Mouse (Mus musculus) c-Kit-negative CD71-positive TER-119-positive erythroid progenitor cells, embryonic 14.5 days (primary cell): ENCODE measurements around the gene Txndc2.
"Not testable (repeated sequence)": the region's sequence is repeated elsewhere in the genome, so short reads cannot be mapped to it uniquely, and the experiment has no call there.

Experiments
- DNase-seq: peaks from one replicate; pipeline ENCODE4 v3.0.0-alpha.2; 2013; ENCODE audit warnings: low read depth, low spot score

Txndc2 gene

GRCm38 (mm10) chr17:65656076-65656475, 14.1 kb upstream of the Txndc2 start:
- no peak for DNase-seq

- DNase-seq: no peak
Observed at GRCm38 (mm10) chr17:65655608-65656007, 13.6 kb upstream of the Txndc2 start.

DNA sequence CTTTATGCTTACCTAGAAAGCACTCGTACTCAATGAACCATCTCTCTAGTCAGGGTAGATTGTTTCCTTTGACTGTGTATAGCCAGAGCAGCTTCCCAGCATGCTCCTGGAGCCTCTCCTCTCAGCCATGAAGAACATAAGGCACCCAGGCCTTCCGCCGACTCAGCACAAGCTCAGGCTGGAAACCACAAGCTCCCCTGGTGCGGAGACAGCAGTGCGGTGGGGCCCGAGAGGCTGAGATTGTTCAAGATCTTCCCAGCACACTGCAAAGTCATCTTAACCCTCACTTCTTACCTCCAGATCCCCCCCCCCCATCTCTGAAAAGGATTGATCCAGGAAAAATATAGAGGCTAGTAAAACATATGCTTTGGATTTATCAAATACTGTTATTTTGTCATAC, 8.6 kb upstream of the Txndc2 start:
- no peak for DNase-seq

- no peak for DNase-seq
Observed at GRCm38 (mm10) chr17:65649175-65649493, 7.2 kb upstream of the Txndc2 start.

- no peak for DNase-seq
Observed at GRCm38 (mm10) chr17:65648371-65649174, 6.6 kb upstream of the Txndc2 start.

- DNase-seq: no peak
Observed at GRCm38 (mm10) chr17:65647961-65648360, 6.0 kb upstream of the Txndc2 start.

DNA sequence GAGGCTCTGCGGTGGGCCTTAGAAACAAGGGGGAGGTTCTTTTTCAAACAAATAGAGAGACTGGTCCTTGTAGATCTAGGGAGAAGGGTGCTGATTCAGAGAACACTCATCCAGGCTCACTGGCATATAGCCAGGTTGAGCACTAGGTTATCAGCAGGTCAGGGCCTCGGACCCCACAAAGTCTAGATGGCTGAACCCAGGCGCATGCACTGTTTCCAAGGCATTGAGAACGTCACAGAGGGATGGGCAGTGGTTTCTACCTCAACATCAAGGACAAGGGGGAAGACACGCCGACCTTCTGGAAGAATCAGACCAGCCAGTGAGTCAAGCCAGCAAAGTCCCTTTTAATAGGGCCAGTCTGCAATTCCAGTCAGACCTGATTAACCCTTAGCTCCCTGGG, 5.3 kb upstream of the Txndc2 start:
- no peak for DNase-seq

DNA sequence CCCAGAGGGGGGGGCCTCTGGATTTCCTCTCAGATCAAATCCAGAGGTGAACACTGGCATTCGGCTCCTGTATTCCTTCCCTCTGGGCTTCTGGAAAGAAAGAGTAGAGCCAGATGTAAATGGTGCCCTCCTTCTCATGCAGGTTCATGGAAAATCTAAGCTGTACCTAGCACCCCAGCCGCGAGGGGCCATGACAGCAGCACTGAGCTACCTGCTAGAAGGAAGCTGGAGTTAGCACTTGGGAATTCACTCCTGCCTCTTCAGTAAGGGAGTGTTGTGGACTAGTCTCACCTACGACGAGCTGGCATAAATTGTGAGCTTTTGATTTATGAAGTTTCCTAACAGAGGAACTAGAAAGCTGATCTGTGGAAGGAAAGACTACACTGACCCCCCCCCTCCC, 1.6 kb upstream of the Txndc2 start:
- no peak for DNase-seq

DNA sequence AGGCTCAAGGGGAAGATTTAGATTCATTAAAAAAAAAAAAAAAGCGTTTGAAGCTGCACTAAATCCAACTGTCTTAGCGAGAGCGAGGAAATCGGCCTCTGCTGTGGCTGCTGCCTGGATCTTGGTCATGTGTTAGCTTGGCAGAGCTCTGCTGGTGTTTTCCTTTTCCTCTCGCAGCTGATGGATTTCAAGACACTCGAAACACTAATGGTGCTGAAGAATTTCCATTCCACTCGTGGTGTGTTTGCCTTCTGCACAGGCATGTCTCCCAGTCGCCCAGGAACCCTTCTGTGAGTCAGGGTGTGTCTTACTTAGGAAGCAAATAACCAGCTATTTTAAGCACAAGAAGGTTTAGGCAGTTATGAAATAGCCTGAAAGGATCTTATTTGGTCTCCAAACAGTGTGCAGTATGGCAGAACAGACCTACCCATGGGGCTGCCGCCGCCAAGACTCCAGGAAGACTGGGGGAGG, 1.1 kb upstream of the Txndc2 start:
- DNase-seq: no peak

DNA sequence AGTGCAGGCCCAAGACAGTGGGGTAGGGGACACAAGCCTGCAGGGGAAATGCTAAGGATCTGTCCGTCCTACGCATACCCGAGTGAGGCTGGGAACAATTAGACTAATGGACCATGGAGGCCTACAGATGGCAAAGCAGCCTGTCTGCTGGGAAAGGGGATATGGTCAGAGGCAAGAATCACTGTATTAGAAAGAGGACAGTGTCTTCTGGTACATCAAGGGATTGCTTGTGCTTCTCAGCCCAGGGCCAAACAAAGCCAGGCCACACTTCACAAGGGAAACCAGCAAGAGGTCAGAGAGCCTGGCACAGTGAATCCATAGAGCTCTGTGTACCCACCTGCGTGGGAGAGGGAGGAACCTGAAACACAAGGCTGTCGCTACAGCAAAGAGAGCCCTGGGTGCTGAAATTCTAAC, 617 bp upstream of the Txndc2 start:
- DNase-seq: no peak

GRCm38 (mm10) chr17:65639144-65639543, 2.8 kb downstream of the Txndc2 start:
- DNase-seq: no peak

GRCm38 (mm10) chr17:65635715-65636360, 6.1 kb downstream of the Txndc2 start:
- no peak for DNase-seq

- no peak for DNase-seq
Observed at GRCm38 (mm10) chr17:65629943-65630342, 12.0 kb downstream of the Txndc2 start.

DNA sequence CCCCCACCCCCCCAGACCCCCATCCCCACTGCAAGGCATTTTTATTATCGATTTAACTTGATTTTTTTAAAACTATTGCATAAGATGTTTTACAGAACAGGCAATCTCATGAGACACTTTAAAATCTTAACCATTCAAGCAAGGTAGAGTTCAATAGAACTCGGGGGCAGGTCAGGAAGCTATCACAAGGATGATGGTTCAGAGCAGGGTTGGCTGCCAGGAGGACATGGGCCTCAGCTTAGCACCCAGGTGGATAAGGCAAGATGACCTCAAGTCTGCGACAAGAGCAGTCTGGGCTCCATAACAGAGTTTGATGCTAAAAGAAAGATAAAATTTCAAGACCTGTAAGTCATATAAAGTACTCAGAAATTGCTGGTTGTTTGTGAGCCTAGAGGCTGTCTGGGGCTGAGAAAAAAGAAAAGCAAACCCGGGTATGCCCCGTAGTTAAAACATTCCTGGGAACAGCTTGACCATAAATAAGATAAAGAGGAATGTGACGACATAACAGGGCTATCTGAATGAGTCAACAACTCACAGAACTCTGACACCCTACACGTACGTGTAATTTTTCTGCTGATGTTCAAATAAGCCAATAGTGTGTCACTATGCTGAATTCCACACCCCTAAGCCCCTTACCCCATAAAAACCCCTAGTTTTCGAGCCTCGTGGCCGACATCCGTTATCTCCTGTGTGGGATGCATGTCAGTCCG, 13.0 kb downstream of the Txndc2 start:
- not testable (repeated sequence) for DNase-seq

DNA sequence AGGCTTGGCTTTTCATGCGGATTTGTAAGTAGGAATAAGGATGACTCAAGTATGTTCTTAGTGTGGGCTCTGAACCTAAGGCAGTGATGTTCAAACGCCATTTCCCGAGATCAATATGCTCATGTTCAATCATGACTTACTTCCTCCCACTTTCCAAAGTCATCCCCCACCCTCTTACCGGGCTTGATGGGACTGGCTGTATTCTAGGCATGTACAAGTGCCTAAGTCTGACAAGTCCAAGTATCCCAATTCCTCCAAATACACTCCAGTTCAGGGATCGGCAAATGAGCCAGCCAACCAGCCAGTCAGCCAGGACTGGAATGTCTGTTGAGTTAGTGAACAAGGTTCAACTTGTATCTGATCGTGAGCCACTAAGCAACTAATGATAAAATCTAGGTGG, 15.7 kb downstream of the Txndc2 start:
- DNase-seq: no peak

GRCm38 (mm10) chr17:65625563-65625962, 16.4 kb downstream of the Txndc2 start:
- DNase-seq: no peak

- no peak for DNase-seq
Observed at GRCm38 (mm10) chr17:65623130-65623529, 18.8 kb downstream of the Txndc2 start.

GRCm38 (mm10) chr17:65618431-65618830, 23.5 kb downstream of the Txndc2 start:
- no peak for DNase-seq

- no peak for DNase-seq
Observed at GRCm38 (mm10) chr17:65615678-65616077, 26.3 kb downstream of the Txndc2 start.

DNA sequence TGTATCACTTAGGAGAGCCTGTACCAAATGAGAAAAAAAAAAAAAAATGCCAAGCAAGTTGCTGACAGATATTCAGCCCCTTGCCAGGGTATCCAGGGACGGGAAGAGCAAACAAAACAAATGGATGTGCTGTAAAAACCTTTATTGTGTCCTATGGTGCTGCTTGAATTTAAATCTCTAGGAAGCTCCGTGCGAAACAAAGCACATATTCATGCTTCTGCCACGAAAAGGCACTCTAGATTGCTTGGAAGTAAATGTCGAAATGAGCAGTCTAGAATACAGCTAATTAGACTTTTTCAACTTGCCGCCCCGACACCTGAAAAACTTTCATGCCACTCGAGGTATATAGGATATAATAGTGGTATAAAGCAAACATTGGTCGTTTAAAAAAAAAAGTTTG, 27.5 kb downstream of the Txndc2 start:
- DNase-seq: no peak

GRCm38 (mm10) chr17:65613463-65614412, 28.2 kb downstream of the Txndc2 start, which contains the start of gene Vapa:
TSS of gene Vapa (minus strand) at chr17:65613555.
- peak; percentile 94 for DNase-seq

GRCm38 (mm10) chr17:65613142-65613462, 28.9 kb downstream of the Txndc2 start:
- DNase-seq: no peak
